Mouse (Mus musculus): ENCODE data around the gene Hs6st3. TPM values are rescaled to one million over a fixed set of nuclear protein-coding genes. Genes with fewer than 3 reads are reported as not detected.

The Hs6st3 gene
- polyA plus RNA-seq, 1 experiment from 2014 or later = not detected

DNA sequence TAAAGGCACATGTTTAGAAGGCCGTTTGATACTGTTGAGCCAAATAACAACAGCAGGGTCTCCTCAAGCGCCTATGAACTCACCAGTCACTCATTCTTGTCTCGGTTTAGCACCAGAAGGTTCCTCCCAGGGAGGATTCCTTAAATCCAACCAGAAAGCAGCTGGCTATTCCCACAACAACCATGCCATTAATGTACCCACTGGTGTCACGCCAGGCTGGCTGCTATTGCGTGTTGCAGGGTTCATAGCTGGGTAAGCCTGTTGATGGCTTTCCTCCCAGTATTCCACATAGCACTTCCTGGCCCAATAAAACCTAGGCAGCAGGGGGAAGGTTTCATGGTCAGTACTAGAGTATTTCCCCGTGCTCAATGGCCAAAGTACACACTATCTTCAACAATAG is 155.9 kb downstream of the Hs6st3 start:
- H3K9ac ChIP-seq (replicated peaks) = no peak overlapping the region
- H3K27me3 ChIP-seq (ENCODE audit: insufficient read depth, low read length) = no peaks in the 10 kb centered on the region
- WGBS (ENCODE audit: insufficient replicate concordance) = 72% methylated on average over 6 of the region's 6 CpGs
- H3K36me3 ChIP-seq (replicated peaks; ENCODE audit: insufficient read depth, low read length) = no peaks in the 10 kb centered on the region
- H3K9me3 ChIP-seq (ENCODE audit: low read length) = no peaks in the 10 kb centered on the region
- DNase-seq = no peak
- no peak overlapping the region for H3K4me3 ChIP-seq (ENCODE audit: low read depth, low read length)
- no peaks in the 10 kb centered on the region for H3K4me1 ChIP-seq (ENCODE audit: insufficient read depth)
- H3K27ac ChIP-seq (ENCODE audit: low read depth) = no peak overlapping the region
- ATAC-seq = no peak
- no peak overlapping the region for H3K4me2 ChIP-seq (ENCODE audit: low read depth, low read length)
- no peak for TF ChIP-seq EP300 (IDR thresholded peaks at IDR 0.05; ENCODE audit: low read depth)
- TF ChIP-seq CTCF (IDR thresholded peaks at IDR 0.05; ENCODE audit: low read depth) = no peak

DNA sequence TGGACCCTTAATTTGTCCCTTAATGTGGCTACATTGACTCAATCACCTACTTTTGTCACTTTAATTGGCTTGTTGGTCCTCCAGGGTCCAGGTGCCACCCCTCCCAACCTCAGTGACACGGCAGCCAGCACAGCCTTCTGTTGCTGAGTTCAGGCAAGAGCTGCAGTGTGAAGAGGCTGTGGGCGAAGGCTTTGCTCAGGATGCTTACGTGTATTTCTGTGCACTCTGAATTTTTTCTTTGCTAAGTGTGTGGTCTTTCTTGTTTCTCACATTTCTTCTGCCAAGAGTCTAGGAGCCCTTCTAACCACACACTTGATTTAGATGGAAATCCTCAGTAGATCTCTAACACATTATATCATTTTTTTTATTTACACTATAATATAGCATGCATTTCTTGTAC is 168.3 kb downstream of the Hs6st3 start:
- H3K9me3 ChIP-seq (ENCODE audit: low read length) = no peaks in the 10 kb centered on the region
- TF ChIP-seq EP300 (IDR thresholded peaks at IDR 0.05; ENCODE audit: low read depth) (no peak), CTCF (IDR thresholded peaks at IDR 0.05; ENCODE audit: low read depth) (no peak)
- H3K27ac ChIP-seq (ENCODE audit: low read depth) = no peak overlapping the region
- WGBS (ENCODE audit: insufficient replicate concordance) = 60% methylated on average over 3 of the region's 3 CpGs
- no peaks in the 10 kb centered on the region for H3K27me3 ChIP-seq (ENCODE audit: insufficient read depth, low read length)
- H3K4me2 ChIP-seq (ENCODE audit: low read depth, low read length) = no peak overlapping the region
- no peak overlapping the region for H3K9ac ChIP-seq (replicated peaks)
- DNase-seq (no peak), ATAC-seq (no peak)
- H3K36me3 ChIP-seq (replicated peaks; ENCODE audit: insufficient read depth, low read length) = no peaks in the 10 kb centered on the region
- H3K4me3 ChIP-seq (ENCODE audit: low read depth, low read length) = no peak overlapping the region
- H3K4me1 ChIP-seq (ENCODE audit: insufficient read depth) = no peaks in the 10 kb centered on the region

DNA sequence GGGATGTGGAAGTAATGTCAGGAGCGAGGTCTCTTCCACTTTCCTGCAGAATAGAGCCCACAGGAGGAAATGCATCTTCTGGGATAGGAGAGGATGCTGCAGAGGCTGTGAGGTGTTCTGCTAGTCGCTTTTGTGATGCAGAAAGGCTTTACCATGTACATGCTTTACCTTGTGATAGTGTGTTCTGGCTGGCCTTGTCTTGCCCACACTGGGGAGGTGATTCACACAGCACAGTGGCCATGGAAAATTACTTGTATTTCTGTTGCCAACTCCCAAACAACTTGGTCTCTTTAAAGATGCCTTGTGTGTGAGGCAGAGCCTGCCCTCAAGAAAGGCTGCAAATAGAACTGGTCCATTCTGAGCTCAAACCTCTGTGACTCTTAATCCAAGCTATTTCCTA is 180.2 kb downstream of the Hs6st3 start:
- Histone ChIP-seq H3K9me3 (ENCODE audit: low read length) (no peaks in the 10 kb centered on the region), H3K27ac (ENCODE audit: low read depth) (no peak overlapping the region), H3K4me3 (ENCODE audit: low read depth, low read length) (no peak overlapping the region), H3K9ac (replicated peaks) (no peak overlapping the region), H3K4me2 (ENCODE audit: low read depth, low read length) (no peak overlapping the region), H3K27me3 (ENCODE audit: insufficient read depth, low read length) (no peaks in the 10 kb centered on the region), H3K36me3 (replicated peaks; ENCODE audit: insufficient read depth, low read length) (no peaks in the 10 kb centered on the region), H3K4me1 (ENCODE audit: insufficient read depth) (no peaks in the 10 kb centered on the region)
- 67% methylated on average over 2 of the region's 2 CpGs for WGBS (ENCODE audit: insufficient replicate concordance)
- no peak for TF ChIP-seq EP300 (IDR thresholded peaks at IDR 0.05; ENCODE audit: low read depth)
- TF ChIP-seq CTCF (IDR thresholded peaks at IDR 0.05; ENCODE audit: low read depth) = no peak
- ATAC-seq = no peak
- DNase-seq = no peak

DNA sequence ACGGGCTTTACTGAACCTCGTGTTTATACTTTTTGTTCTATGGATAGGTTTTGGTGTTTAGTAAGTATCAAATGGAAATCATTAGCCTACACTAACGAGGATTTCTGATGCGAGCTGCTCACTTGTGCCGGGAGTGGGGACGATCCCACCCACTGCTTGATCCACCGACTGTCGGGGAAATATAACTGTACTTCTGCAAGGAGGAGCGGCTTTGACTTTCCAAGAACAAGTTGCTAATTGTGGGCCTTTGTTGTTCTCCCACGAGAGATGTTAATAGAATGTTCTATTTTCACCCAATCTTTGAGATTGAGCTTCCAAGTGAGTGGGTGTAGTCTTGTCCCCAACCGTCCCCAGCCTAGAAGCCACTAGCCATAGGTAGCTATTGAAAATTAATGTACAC is 209.1 kb downstream of the Hs6st3 start:
- TF ChIP-seq EP300 (IDR thresholded peaks at IDR 0.05; ENCODE audit: low read depth) = no peak
- TF ChIP-seq CTCF (IDR thresholded peaks at IDR 0.05; ENCODE audit: low read depth) = no peak
- H3K4me1 ChIP-seq (ENCODE audit: insufficient read depth) = no peaks in the 10 kb centered on the region
- WGBS (ENCODE audit: insufficient replicate concordance) = 83% methylated on average over 11 of the region's 11 CpGs
- H3K27me3 ChIP-seq (ENCODE audit: insufficient read depth, low read length) = no peaks in the 10 kb centered on the region
- DNase-seq = no peak
- no peaks in the 10 kb centered on the region for H3K9me3 ChIP-seq (ENCODE audit: low read length)
- no peak overlapping the region for H3K4me3 ChIP-seq (ENCODE audit: low read depth, low read length)
- H3K4me2 ChIP-seq (ENCODE audit: low read depth, low read length) = no peak overlapping the region
- no peak overlapping the region for H3K9ac ChIP-seq (replicated peaks)
- ATAC-seq = no peak
- no peak overlapping the region for H3K27ac ChIP-seq (ENCODE audit: low read depth)
- no peaks in the 10 kb centered on the region for H3K36me3 ChIP-seq (replicated peaks; ENCODE audit: insufficient read depth, low read length)

DNA sequence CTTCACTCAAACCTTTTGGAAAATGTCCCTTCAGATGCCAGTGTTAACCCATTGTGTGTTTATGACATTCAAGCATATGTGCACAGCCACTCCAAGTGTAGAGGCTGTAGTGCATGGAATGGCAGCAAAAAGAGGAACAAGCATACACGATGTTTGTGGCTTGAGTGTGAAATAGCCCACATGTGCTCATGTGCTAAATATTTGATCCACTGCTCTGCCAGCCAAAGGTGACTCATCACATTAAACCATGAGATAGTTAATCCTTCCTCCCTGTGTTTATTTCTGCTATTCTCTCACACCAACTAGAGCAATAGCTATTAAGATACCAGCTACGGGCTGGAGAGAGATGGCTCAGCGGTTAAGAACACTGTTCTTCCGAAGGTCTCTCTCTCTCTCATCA is 223.3 kb downstream of the Hs6st3 start:
- H3K4me1 ChIP-seq (ENCODE audit: insufficient read depth) = no peaks in the 10 kb centered on the region
- no peaks in the 10 kb centered on the region for H3K27me3 ChIP-seq (ENCODE audit: insufficient read depth, low read length)
- H3K27ac ChIP-seq (ENCODE audit: low read depth) = no peak overlapping the region
- no peak for ATAC-seq
- no peak overlapping the region for H3K4me2 ChIP-seq (ENCODE audit: low read depth, low read length)
- 80% methylated on average over 4 of the region's 4 CpGs for WGBS (ENCODE audit: insufficient replicate concordance)
- H3K36me3 ChIP-seq (replicated peaks; ENCODE audit: insufficient read depth, low read length) = no peaks in the 10 kb centered on the region
- no peak for DNase-seq
- no peak overlapping the region for H3K9ac ChIP-seq (replicated peaks)
- no peaks in the 10 kb centered on the region for H3K9me3 ChIP-seq (ENCODE audit: low read length)
- TF ChIP-seq CTCF (IDR thresholded peaks at IDR 0.05; ENCODE audit: low read depth) = no peak
- no peak for TF ChIP-seq EP300 (IDR thresholded peaks at IDR 0.05; ENCODE audit: low read depth)
- no peak overlapping the region for H3K4me3 ChIP-seq (ENCODE audit: low read depth, low read length)

DNA sequence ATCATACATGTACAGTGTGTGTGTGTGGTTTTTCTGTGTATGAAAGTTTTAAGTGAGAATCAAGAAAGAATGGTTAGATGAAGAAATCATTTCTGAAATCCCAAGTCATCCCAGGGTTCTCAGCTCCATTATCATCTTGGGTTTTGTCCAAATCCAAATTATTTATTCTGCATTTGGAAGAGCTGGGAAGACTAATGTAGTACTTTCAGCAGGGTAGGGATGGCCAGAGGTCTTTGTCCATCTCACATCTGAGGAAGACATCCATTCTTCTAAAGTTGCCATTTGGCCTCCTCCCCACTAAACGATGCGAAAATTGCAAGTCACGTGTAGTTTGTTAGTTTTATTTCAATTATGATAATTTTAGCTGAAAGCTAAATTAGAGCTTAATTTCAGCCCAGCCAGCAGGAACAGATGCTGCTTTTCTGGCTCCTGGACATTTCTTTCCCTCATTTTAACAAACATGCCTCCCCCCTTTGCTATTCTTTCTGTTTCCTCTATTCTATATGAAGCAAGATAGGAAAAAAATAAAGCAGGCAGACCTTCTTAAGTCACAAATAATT is 229.8 kb downstream of the Hs6st3 start:
- Histone ChIP-seq H3K9me3 (ENCODE audit: low read length) (no peaks in the 10 kb centered on the region), H3K27ac (ENCODE audit: low read depth) (no peak overlapping the region), H3K4me3 (ENCODE audit: low read depth, low read length) (no peak overlapping the region), H3K27me3 (ENCODE audit: insufficient read depth, low read length) (no peaks in the 10 kb centered on the region), H3K36me3 (replicated peaks; ENCODE audit: insufficient read depth, low read length) (no peaks in the 10 kb centered on the region), H3K4me2 (ENCODE audit: low read depth, low read length) (no peak overlapping the region), H3K4me1 (ENCODE audit: insufficient read depth) (no peaks in the 10 kb centered on the region), H3K9ac (replicated peaks) (no peak overlapping the region)
- ATAC-seq (no peak), DNase-seq (no peak)
- WGBS (ENCODE audit: insufficient replicate concordance) = 80% methylated on average over 3 of the region's 3 CpGs
- no peak for TF ChIP-seq EP300 (IDR thresholded peaks at IDR 0.05; ENCODE audit: low read depth)
- TF ChIP-seq CTCF (IDR thresholded peaks at IDR 0.05; ENCODE audit: low read depth) = no peak

DNA sequence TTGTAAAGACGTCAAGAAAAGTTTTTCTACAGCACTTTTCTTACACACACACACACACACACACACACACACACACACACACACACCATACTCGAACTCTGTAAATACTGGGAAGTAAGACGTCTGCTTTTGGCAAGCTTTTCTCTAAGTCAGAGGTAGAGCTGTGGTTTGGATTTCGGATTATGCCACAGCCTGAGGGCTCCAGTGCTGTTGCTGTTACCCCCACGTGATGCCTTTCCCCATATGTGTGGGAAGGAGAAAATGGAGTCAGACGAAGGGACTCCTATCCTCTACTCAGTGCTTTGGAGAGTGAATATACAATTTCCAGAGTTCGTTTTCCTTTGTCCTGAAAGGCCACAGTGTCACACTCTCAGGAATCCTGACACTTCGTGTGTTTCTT is 231.1 kb downstream of the Hs6st3 start:
- H3K27me3 ChIP-seq (ENCODE audit: insufficient read depth, low read length) = no peaks in the 10 kb centered on the region
- WGBS (ENCODE audit: insufficient replicate concordance) = 65% methylated on average over 8 of the region's 8 CpGs

More for the DNA sequence above, 231.1 kb downstream of the Hs6st3 start:
- no peak overlapping the region for H3K4me2 ChIP-seq (ENCODE audit: low read depth, low read length)
- DNase-seq = no peak
- no peak for ATAC-seq
- TF ChIP-seq CTCF (IDR thresholded peaks at IDR 0.05; ENCODE audit: low read depth) (no peak), EP300 (IDR thresholded peaks at IDR 0.05; ENCODE audit: low read depth) (no peak)
- no peaks in the 10 kb centered on the region for H3K9me3 ChIP-seq (ENCODE audit: low read length)
- H3K4me3 ChIP-seq (ENCODE audit: low read depth, low read length) = no peak overlapping the region
- H3K9ac ChIP-seq (replicated peaks) = no peak overlapping the region
- H3K4me1 ChIP-seq (ENCODE audit: insufficient read depth) = no peaks in the 10 kb centered on the region
- H3K27ac ChIP-seq (ENCODE audit: low read depth) = no peak overlapping the region
- no peaks in the 10 kb centered on the region for H3K36me3 ChIP-seq (replicated peaks; ENCODE audit: insufficient read depth, low read length)
